Mouse (Mus musculus): Measurements from ENCODE around the gene Plk5. TPM values are rescaled to one million over a fixed set of nuclear protein-coding genes. Genes with fewer than 3 reads are reported as not detected.

Gene Plk5
- polyA plus RNA-seq, 1 experiment from 2014 or later: 0.12 TPM

DNA sequence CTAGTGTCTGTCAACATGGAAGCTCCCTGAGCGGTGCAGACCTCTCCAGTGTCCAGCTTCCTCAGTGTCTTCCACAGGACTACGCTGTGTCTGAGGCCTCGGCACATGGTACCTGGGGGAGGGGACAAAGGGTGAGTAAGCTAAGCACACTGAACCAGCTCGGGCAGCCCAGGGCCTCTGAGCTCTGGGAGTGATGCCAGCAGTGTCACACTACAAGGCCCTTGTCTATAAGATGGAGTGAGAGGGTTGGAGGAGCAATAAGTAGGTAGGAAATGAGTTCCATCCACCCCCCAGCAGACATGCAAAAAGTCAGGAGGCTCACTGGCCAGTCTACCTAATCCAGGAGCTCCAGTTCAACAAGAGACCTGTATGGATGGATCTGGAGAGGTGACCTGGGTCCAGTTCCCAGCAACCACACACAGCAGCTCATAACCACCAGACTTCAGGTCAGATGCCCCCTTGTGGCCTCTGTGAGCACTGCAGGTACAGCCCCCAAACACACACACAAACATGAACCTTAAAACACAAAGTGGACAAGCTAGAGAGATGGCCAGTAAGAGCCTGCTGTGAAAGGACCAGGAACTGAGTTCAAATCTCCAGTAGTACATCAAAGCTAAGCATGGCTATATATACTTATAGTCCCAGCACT is 46.9 kb downstream of the Plk5 start:
- Histone ChIP-seq H3K36me3 (peaks cover 42% of the 10 kb centered on the region), H3K27ac (no peak overlapping the region), H3K4me2 (no peak overlapping the region), H3K9ac (no peak overlapping the region), H3K9me3 (replicated peaks) (no peaks in the 10 kb centered on the region), H3K27me3 (no peaks in the 10 kb centered on the region), H3K4me3 (replicated peaks) (no peak overlapping the region), H3K4me1 (replicated peaks) (peaks cover 65% of the 10 kb centered on the region)
- ATAC-seq (ENCODE audit: low read depth) (no peak), DNase-seq (no peak)
- WGBS (ENCODE audit: insufficient replicate concordance): 88% methylated on average over 4 of the region's 4 CpGs

DNA sequence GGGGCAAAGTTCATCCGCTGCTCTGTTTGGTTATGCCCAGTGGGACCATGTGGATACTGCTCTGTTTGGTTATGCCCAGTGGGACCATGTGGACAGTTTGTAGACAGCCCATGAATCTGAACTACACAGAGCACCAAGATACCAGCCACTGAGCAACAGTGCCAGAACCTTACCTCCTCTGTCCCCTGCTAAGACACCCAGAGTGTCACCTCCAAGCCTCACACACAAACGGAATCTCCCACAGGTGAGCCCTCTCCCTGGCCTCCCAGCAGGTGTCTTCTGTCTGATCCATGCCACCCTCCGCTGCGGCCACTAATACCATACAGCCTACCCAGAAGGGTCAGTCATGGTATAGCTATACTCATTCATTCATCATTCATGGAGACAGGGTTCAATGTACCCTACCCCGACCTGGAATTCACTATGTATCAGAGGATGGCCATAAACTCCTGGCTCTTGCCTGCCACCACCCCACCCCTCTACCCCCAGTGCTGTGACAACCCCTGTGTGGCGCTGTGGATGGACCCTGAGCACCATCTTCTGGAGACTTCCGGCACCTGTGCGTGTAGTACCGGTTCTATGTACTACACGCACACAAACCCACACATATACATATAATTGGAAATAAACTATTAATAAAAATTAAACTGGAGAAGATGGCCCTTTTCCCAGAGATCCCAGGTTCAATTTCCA is 49.4 kb downstream of the Plk5 start:
- peak overlapping the region; percentile 91 for H3K27ac ChIP-seq
- peaks cover 62% of the 10 kb centered on the region for H3K36me3 ChIP-seq
- no peaks in the 10 kb centered on the region for H3K9me3 ChIP-seq (replicated peaks)
- H3K4me1 ChIP-seq (replicated peaks): peaks cover 63% of the 10 kb centered on the region
- H3K4me2 ChIP-seq: peak overlapping the region; percentile 95
- H3K9ac ChIP-seq: peak overlapping the region; percentile 92
- ATAC-seq (ENCODE audit: low read depth): no peak
- peak overlapping the region; percentile 96 for H3K4me3 ChIP-seq (replicated peaks)
- WGBS (ENCODE audit: insufficient replicate concordance): 45% methylated on average over 10 of the region's 10 CpGs
- no peak for DNase-seq
- no peaks in the 10 kb centered on the region for H3K27me3 ChIP-seq

DNA sequence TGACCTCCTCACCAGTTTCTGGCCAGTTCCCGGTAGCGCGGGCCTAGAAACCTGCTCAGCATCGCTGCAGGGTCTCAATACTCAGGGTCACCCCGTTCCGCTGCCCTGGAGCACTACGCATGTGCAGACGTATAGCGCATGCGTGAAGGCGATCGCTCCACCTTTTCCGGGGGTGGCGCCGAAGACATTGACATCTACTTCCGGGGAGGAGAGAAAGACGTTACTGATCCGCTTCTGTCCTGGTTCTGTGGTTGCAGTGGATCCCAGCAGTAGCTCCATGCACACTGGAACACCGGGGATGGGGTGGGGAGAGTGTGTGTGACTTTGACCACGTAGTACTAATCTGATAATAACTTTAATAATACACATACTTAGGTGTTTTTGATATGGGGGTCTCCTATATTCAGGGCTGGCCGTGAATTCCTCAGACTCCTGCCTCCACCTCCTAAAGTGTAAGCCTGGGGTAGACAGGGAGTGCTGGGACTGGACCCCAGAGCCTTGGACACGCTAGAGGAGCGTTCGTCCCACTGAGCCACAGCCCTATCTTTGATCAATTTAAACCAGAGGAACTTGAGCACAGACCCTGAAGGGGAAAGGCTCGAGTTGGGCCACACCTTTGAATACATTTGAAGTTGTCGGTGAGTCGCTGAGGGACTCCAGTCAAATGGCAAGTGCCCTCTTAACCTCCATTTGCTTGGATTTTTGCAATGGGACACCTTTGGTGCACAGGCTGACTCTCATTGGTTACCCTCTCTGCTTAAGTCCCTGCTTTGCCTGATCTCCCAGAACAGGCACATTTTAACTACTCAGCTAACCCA is 50.6 kb downstream of the Plk5 start, which contains the start of gene Uqcr11:
Gene Uqcr11, minus strand, starts transcription at position 147 of the 818 bp plus-strand sequence.
- under 1% methylated on average over 27 of the region's 27 CpGs for WGBS (ENCODE audit: insufficient replicate concordance)

GRCm38 (mm10) chr10:80407924-80408323 is 51.7 kb downstream of the Plk5 start:
- peak overlapping the region; percentile 92 for H3K9ac ChIP-seq
- peaks cover 63% of the 10 kb centered on the region for H3K36me3 ChIP-seq
- H3K4me2 ChIP-seq: peak overlapping the region; percentile 95
- ATAC-seq (ENCODE audit: low read depth) (no peak), DNase-seq (no peak)
- peaks cover 53% of the 10 kb centered on the region for H3K4me1 ChIP-seq (replicated peaks)
- H3K4me3 ChIP-seq (replicated peaks): peak overlapping the region; percentile 96; the same call in 1 of the 2 replicates
- no peaks in the 10 kb centered on the region for H3K27me3 ChIP-seq
- H3K27ac ChIP-seq: peak overlapping the region; percentile 91
- H3K9me3 ChIP-seq (replicated peaks): no peaks in the 10 kb centered on the region
- 31% methylated on average over 4 of the region's 4 CpGs for WGBS (ENCODE audit: insufficient replicate concordance)

More for the DNA sequence above, 50.6 kb downstream of the Plk5 start, which contains the start of gene Uqcr11:
- peak within 1 kb of the TSS; percentile 92 for H3K9ac ChIP-seq
- peak within 1 kb of the TSS; percentile 95 for H3K4me2 ChIP-seq
- peaks cover 63% of the 10 kb centered on the region for H3K36me3 ChIP-seq
- peak within 1 kb of the TSS; percentile 91 for H3K27ac ChIP-seq
- no peaks in the 10 kb centered on the region for H3K27me3 ChIP-seq
- peaks cover 53% of the 10 kb centered on the region for H3K4me1 ChIP-seq (replicated peaks)
- no peaks in the 10 kb centered on the region for H3K9me3 ChIP-seq (replicated peaks)
- DNase-seq (peak; percentile 90), ATAC-seq (ENCODE audit: low read depth) (peak; percentile 83)
- peak within 1 kb of the TSS; percentile 96 for H3K4me3 ChIP-seq (replicated peaks)

- no peak overlapping the region for H3K4me3 ChIP-seq (replicated peaks)
- no peaks in the 10 kb centered on the region for H3K27me3 ChIP-seq
- H3K4me1 ChIP-seq (replicated peaks): peaks cover 15% of the 10 kb centered on the region
- no peak overlapping the region for H3K4me2 ChIP-seq
- WGBS (ENCODE audit: insufficient replicate concordance): 90% methylated on average over 44 of the region's 44 CpGs
- no peak overlapping the region; the same call in 1 of the 2 replicates for H3K27ac ChIP-seq
- peaks cover 92% of the 10 kb centered on the region for H3K36me3 ChIP-seq
- no peak for DNase-seq
- no peak overlapping the region for H3K9ac ChIP-seq
- ATAC-seq (ENCODE audit: low read depth): no peak
- no peaks in the 10 kb centered on the region for H3K9me3 ChIP-seq (replicated peaks)
Observed at GRCm38 (mm10) chr10:80412656-80413541, 56.6 kb downstream of the Plk5 start.

Small RNAs within 50 kb of the gene (microRNA-seq; reads per million reads assigned to microRNA genes)
- not detected for gene Gm22721

Other genes with a start within 250 kb of the Plk5 start
- 16.2 and 18.3 TPM in 2 replicates for gene Stk11, start 240.7 kb upstream of the Plk5 start, polyA plus RNA-seq (2015; fragmentation: Nextera tagmentation; extraction: Ambion mirVana)
- gene Atp5d, start 217.8 kb upstream of the Plk5 start, polyA plus RNA-seq (2015; fragmentation: Nextera tagmentation; extraction: Ambion mirVana): 358 and 362 TPM in 2 replicates
- 0.54 and 0.69 TPM in 2 replicates for gene Cbarp, start 215.6 kb upstream of the Plk5 start, polyA plus RNA-seq (2015; fragmentation: Nextera tagmentation; extraction: Ambion mirVana)
- gene Midn, start 208.2 kb upstream of the Plk5 start, polyA plus RNA-seq (2015; fragmentation: Nextera tagmentation; extraction: Ambion mirVana): 3.0 and 3.3 TPM in 2 replicates
- gene Cirbp, start 190.5 kb upstream of the Plk5 start, polyA plus RNA-seq (2015; fragmentation: Nextera tagmentation; extraction: Ambion mirVana): 19.5 and 21.9 TPM in 2 replicates
- gene 1600002K03Rik, start 183.5 kb upstream of the Plk5 start, polyA plus RNA-seq (2015; fragmentation: Nextera tagmentation; extraction: Ambion mirVana): 14.8 and 15.1 TPM in 2 replicates
- 0.98 and 1.1 TPM in 2 replicates for gene Efna2, start 177.0 kb upstream of the Plk5 start, polyA plus RNA-seq (2015; fragmentation: Nextera tagmentation; extraction: Ambion mirVana)
- 26.1 and 26.5 TPM in 2 replicates for gene Mum1, start 130.0 kb upstream of the Plk5 start, polyA plus RNA-seq (2015; fragmentation: Nextera tagmentation; extraction: Ambion mirVana)
- 241 and 294 TPM in 2 replicates for gene Ndufs7, start 107.3 kb upstream of the Plk5 start, polyA plus RNA-seq (2015; fragmentation: Nextera tagmentation; extraction: Ambion mirVana)
- gene Gamt, start 95.4 kb upstream of the Plk5 start, polyA plus RNA-seq (2015; fragmentation: Nextera tagmentation; extraction: Ambion mirVana): 53.5 and 57.2 TPM in 2 replicates
- gene Dazap1, start 95.0 kb upstream of the Plk5 start, polyA plus RNA-seq (2015; fragmentation: Nextera tagmentation; extraction: Ambion mirVana): 33.5 and 34.7 TPM in 2 replicates
- 792 and 836 TPM in 2 replicates for gene Rps15, start 64.0 kb upstream of the Plk5 start, polyA plus RNA-seq (2015; fragmentation: Nextera tagmentation; extraction: Ambion mirVana)
- gene Apc2, start 60.5 kb upstream of the Plk5 start, polyA plus RNA-seq (2015; fragmentation: Nextera tagmentation; extraction: Ambion mirVana): 0.13 and 0.24 TPM in 2 replicates
- gene 2310011J03Rik, start 35.9 kb upstream of the Plk5 start, polyA plus RNA-seq (2015; fragmentation: Nextera tagmentation; extraction: Ambion mirVana): 42.3 and 43.7 TPM in 2 replicates
- gene Pcsk4, start 27.0 kb upstream of the Plk5 start, polyA plus RNA-seq (2015; fragmentation: Nextera tagmentation; extraction: Ambion mirVana): 5.3 TPM in 2 replicates
- gene Reep6, start 26.5 kb upstream of the Plk5 start, polyA plus RNA-seq (2015; fragmentation: Nextera tagmentation; extraction: Ambion mirVana): 50.9 and 65.0 TPM in 2 replicates
- gene Adamtsl5, start 8.0 kb upstream of the Plk5 start, polyA plus RNA-seq (2015; fragmentation: Nextera tagmentation; extraction: Ambion mirVana): 1.8 and 2.5 TPM in 2 replicates
- gene Mex3d, start 31.2 kb downstream of the Plk5 start, polyA plus RNA-seq (2015; fragmentation: Nextera tagmentation; extraction: Ambion mirVana): 1.0 and 1.1 TPM in 2 replicates
- 81.2 and 87.4 TPM in 2 replicates for gene Mbd3, start 43.1 kb downstream of the Plk5 start, polyA plus RNA-seq (2015; fragmentation: Nextera tagmentation; extraction: Ambion mirVana)
- 474 and 603 TPM in 2 replicates for gene Uqcr11, start 50.4 kb downstream of the Plk5 start, polyA plus RNA-seq (2015; fragmentation: Nextera tagmentation; extraction: Ambion mirVana)
- 55.2 and 56.2 TPM in 2 replicates for gene Tcf3, start 77.2 kb downstream of the Plk5 start, polyA plus RNA-seq (2015; fragmentation: Nextera tagmentation; extraction: Ambion mirVana)
- 0.02 TPM in 1 of 2 replicates, not detected in the other for gene Onecut3, start 138.4 kb downstream of the Plk5 start, polyA plus RNA-seq (2015; fragmentation: Nextera tagmentation; extraction: Ambion mirVana)
- gene Atp8b3, start 182.7 kb downstream of the Plk5 start, polyA plus RNA-seq (2015; fragmentation: Nextera tagmentation; extraction: Ambion mirVana): 0.02 and 0.03 TPM in 2 replicates
- gene Rexo1, start 205.1 kb downstream of the Plk5 start, polyA plus RNA-seq (2015; fragmentation: Nextera tagmentation; extraction: Ambion mirVana): 13.4 and 13.8 TPM in 2 replicates
- gene Klf16, start 220.9 kb downstream of the Plk5 start, polyA plus RNA-seq (2015; fragmentation: Nextera tagmentation; extraction: Ambion mirVana): 13.4 and 14.1 TPM in 2 replicates
- gene Abhd17a, start 233.9 kb downstream of the Plk5 start, polyA plus RNA-seq (2015; fragmentation: Nextera tagmentation; extraction: Ambion mirVana): 45.1 and 51.7 TPM in 2 replicates
- 52.0 and 54.6 TPM in 2 replicates for gene Scamp4, start 246.4 kb downstream of the Plk5 start, polyA plus RNA-seq (2015; fragmentation: Nextera tagmentation; extraction: Ambion mirVana)
- 5.7 and 6.3 TPM in 2 replicates for gene Adat3, start 246.4 kb downstream of the Plk5 start, polyA plus RNA-seq (2015; fragmentation: Nextera tagmentation; extraction: Ambion mirVana)
- 1.4 and 1.5 TPM in 2 replicates for gene Gm49322, start 249.6 kb downstream of the Plk5 start, polyA plus RNA-seq (2015; fragmentation: Nextera tagmentation; extraction: Ambion mirVana)